Mouse (Mus musculus): ENCODE results near the gene Dnajc22. TPM values are rescaled to one million over a fixed set of nuclear protein-coding genes. Genes with fewer than 3 reads are reported as not detected.

Dnajc22 gene
- polyA plus RNA-seq, 1 experiment from 2014 or later: 18.6 TPM

DNA sequence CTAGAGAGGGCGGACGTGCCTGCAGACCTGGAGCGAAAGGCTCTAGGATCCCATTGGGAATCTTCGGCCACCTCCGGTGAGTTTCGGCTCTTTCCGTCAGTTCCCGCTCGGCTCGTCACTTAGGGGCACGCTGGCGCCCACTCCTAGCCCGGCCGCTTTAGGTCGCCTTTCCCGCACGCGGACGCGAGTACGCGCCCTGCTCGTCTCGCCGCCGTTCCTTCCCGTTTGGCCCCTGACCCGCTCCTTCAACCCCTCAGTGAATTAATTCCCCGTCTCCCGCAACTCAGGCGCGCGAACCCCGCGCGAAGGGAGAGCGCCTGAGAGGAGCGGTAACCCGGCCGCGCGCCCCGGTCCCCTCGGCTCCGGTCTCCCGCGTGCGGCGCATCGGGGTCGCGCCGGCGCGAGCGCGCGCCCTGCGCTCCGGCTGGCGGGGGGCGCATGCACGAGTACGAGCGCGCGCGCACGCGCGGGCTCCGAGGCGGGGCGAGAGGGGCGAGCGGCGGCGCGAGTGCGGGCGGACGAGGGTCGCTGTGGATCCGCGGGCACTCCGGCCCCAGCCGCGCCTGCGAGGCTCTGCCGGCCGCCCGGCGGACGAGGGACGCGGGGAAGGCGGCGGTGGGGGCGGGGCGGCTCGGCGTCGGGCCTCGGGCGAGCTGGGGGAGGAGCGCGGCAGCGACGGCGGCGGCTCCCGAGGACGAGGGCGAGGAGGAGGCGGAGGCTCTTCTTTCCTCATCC lies 33.3 kb downstream of the Dnajc22 start:
- peak; percentile 89 for ATAC-seq (ENCODE audit: insufficient read depth, low FRiP score, low read depth)
- Histone ChIP-seq H3K4me3 (replicated peaks) (peak overlapping the region; percentile 87), H3K9me3 (no peaks in the 10 kb centered on the region), H3K36me3 (no peaks in the 10 kb centered on the region), H3K27ac (peak overlapping the region; percentile 95), H3K9ac (peak overlapping the region; percentile 84), H3K4me1 (peaks cover 20% of the 10 kb centered on the region), H3K27me3 (replicated peaks) (no peaks in the 10 kb centered on the region), H3K4me2 (peak overlapping the region; percentile 64)
- under 1% methylated on average over 103 of the region's 115 CpGs for WGBS

DNA sequence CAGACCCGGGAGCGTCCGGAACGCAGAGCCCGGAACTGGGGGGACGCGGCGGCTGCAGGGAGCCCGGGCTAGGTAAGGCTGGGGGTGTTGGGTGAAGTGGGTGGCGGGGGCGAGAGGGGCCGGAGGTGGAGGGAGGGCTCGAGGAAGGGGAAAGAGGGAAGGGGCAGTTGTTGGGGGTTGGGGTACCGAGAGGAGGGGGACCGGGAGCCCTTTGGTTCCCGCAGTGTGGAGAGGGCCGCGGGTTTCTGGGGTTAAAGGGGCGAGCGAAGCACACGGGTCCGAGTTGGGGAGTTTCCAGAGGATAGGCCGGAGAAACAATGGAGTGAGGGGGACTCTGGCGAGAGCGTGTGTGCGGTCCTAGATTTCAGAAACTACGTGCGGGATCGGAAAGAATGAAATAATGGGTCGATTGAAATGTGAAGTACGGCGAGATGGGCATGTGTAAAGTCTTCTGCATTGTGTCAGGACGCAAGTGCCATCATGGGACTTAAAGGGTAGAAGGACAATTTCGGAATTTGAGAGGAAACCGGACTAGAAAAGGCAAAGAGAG lies 33.9 kb downstream of the Dnajc22 start:
- WGBS: under 1% methylated on average over 26 of the region's 35 CpGs
- Histone ChIP-seq H3K4me1 (peaks cover 20% of the 10 kb centered on the region), H3K4me2 (peak overlapping the region; percentile 64), H3K9ac (peak overlapping the region; percentile 84), H3K27ac (peak overlapping the region; percentile 95), H3K9me3 (no peaks in the 10 kb centered on the region), H3K36me3 (no peaks in the 10 kb centered on the region), H3K27me3 (replicated peaks) (no peaks in the 10 kb centered on the region), H3K4me3 (replicated peaks) (peak overlapping the region; percentile 87)
- ATAC-seq (ENCODE audit: insufficient read depth, low FRiP score, low read depth): peak; percentile 8; the same call in 1 of the 2 replicates

DNA sequence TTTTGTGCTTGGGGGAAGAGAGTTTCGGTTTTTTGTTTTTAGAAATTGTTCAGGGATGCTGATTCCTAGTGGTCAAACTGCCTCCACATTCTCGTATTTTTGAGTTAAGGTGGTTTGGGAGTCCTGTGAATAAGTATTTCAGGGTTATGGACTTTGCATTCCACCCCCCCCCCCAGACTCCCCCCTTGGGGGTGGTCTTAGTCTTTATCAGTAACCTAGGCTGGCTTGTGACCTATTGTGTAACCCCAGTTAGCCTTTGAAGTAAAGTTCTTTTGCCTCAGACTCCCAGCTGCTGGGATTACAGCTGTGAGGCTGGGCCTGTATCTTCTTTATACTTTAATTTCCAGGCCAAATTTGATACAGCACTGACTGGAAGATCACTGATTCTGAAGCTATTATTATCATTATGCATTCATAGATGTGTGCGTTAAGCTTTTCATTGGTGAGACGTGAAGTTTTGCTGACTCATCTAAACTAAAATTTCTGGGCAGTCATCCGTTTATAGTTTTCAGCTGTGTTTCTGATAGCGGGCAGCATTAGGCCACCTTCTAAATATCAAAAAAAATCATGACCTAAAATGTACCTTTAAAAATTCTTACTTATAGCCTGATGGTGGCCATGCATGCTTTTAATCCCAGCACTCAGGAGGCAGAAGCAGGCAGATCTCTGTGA lies 35.0 kb downstream of the Dnajc22 start:
- H3K4me2 ChIP-seq: peak overlapping the region; percentile 64
- no peak overlapping the region for H3K9ac ChIP-seq
- ATAC-seq (ENCODE audit: insufficient read depth, low FRiP score, low read depth): no peak
- H3K27ac ChIP-seq: no peak overlapping the region
- no peaks in the 10 kb centered on the region for H3K36me3 ChIP-seq
- no peaks in the 10 kb centered on the region for H3K27me3 ChIP-seq (replicated peaks)
- H3K9me3 ChIP-seq: no peaks in the 10 kb centered on the region
- WGBS: 58% methylated on average over 6 of the region's 6 CpGs
- H3K4me1 ChIP-seq: peaks cover 20% of the 10 kb centered on the region
- peak overlapping the region; percentile 87; the same call in 1 of the 2 replicates for H3K4me3 ChIP-seq (replicated peaks)

DNA sequence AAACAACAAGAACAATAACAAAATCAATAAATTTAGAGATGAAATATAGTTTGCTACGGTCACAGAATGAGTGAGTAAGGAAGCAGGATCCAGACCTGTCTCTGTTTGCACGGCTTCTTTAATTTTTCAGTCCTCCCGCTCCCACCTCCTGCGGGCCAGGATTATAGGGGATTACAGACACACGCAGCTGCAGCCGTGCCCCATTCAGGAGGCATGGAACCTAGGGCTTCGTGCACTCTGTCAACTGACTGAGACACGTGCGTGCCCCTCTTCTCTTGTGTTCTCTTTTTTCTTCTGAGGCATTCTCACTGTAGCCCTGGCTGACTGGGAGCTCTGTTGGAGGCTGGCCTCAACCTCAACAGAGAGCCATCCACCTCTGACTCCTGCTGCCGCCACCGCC lies 36.5 kb downstream of the Dnajc22 start:
- Histone ChIP-seq H3K9me3 (no peaks in the 10 kb centered on the region), H3K9ac (no peak overlapping the region), H3K4me3 (replicated peaks) (no peak overlapping the region), H3K27ac (no peak overlapping the region), H3K36me3 (no peaks in the 10 kb centered on the region), H3K27me3 (replicated peaks) (no peaks in the 10 kb centered on the region), H3K4me2 (no peak overlapping the region), H3K4me1 (peaks cover 20% of the 10 kb centered on the region)
- no peak for ATAC-seq (ENCODE audit: insufficient read depth, low FRiP score, low read depth)
- WGBS: 61% methylated on average over 11 of the region's 11 CpGs

DNA sequence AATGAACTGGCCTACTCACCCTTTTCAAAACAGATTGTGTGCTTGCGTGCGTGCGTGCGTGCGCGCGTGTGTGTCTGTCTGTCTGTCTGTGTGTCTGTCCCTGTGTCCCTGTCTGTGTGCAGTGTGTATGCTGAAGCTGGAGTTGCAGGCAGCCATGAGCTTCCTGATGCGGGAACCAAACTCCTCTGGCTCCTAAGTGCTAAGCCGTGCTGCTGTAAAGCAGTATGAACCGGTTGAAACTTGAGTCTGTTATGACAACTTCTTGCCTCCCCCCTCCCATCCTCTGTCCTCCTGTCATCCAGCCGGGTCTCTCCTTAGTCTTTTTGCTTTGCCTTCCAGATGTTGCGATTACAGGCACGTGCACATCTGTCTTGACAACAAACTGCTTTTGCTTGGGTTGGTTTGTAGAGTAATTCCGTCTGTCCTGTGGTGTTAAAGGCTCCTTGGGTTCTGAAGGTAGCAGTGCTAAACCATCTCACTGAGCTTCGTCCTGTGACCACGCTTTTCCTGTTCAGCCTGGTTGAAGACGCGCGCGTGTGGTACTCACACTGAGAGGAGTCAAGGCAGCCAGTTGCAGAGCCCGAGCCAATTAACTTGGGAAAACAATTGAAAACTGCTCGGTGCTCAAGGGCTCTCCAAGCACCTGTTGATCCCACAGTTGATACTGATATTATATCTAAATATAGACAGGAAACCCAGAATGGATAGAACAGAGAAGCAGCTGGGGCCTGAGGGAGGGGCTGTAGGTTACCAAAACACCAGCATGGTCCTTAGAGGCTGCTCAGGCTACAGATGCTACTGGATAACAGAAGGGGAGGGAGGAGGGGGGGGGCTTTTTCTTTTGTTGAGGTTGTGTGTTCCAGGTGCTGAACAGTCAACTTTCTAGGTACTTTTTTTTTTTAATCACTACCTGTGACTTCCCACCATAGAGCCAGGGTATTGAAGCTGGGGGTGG lies 37.3 kb downstream of the Dnajc22 start:
- H3K9ac ChIP-seq: no peak overlapping the region

DNA sequence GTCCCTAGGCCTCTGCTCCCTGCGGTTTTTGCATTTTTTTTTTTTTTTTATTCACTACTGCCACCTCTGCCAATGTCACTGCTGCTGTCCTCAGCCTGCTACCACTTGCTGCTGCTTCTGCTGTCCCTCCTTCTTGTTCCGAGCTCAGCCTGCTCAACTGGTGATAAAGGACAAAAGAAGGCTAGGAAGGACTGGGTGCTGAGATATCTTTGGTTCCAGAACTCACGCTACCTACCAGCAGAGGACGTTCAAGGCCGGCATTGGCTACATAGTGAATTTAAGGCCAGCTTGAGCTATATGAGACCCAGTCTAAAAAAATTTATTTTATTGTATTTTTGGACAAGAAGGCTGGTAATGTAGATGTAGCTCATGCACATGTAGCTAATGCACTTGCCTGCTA lies 45.4 kb downstream of the Dnajc22 start:
- no peak for ATAC-seq (ENCODE audit: insufficient read depth, low FRiP score, low read depth)
- no peaks in the 10 kb centered on the region for H3K27me3 ChIP-seq (replicated peaks)
- no peak overlapping the region for H3K4me2 ChIP-seq
- WGBS: 73% methylated on average over 5 of the region's 5 CpGs
- no peaks in the 10 kb centered on the region for H3K4me1 ChIP-seq
- no peak overlapping the region for H3K27ac ChIP-seq
- no peaks in the 10 kb centered on the region for H3K9me3 ChIP-seq
- no peak overlapping the region for H3K4me3 ChIP-seq (replicated peaks)
- no peak overlapping the region for H3K9ac ChIP-seq
- peaks cover 6% of the 10 kb centered on the region; the same call in 1 of the 2 replicates for H3K36me3 ChIP-seq

More for the DNA sequence above, 37.3 kb downstream of the Dnajc22 start:
- no peak overlapping the region for H3K27ac ChIP-seq
- no peak for ATAC-seq (ENCODE audit: insufficient read depth, low FRiP score, low read depth)
- no peaks in the 10 kb centered on the region for H3K36me3 ChIP-seq
- no peaks in the 10 kb centered on the region for H3K27me3 ChIP-seq (replicated peaks)
- peaks cover 20% of the 10 kb centered on the region for H3K4me1 ChIP-seq
- no peak overlapping the region for H3K4me3 ChIP-seq (replicated peaks)
- no peak overlapping the region; the same call in 1 of the 2 replicates for H3K4me2 ChIP-seq
- 58% methylated on average over 22 of the region's 22 CpGs for WGBS
- no peaks in the 10 kb centered on the region for H3K9me3 ChIP-seq

DNA sequence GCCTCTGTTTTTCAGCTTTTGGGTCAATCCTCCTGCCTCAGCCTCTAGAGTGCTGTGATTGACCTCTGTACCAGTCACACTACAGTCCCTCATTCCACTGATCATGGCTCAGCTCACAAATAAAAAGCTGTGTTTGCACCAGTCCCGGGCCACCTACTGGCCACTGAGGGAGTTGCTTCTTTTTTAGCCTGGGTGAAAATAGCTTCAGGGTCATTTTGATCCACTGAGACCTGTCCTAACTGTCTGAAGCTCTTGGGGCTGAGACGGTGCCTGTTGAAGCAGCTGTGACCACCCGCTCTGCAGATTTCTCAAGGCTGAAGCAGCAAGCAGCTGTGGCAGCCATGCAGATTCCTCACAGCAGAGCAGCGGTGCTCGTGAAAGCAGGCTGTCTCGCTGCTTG lies 46.7 kb downstream of the Dnajc22 start:
- Histone ChIP-seq H3K4me3 (replicated peaks) (no peak overlapping the region), H3K27me3 (replicated peaks) (no peaks in the 10 kb centered on the region), H3K9ac (no peak overlapping the region), H3K9me3 (no peaks in the 10 kb centered on the region), H3K27ac (0 out of 2 replicates have a peak overlapping the region, but pooled peaks have one; percentile 8), H3K4me2 (no peak overlapping the region), H3K36me3 (peaks cover 6% of the 10 kb centered on the region; the same call in 1 of the 2 replicates), H3K4me1 (no peaks in the 10 kb centered on the region)
- ATAC-seq (ENCODE audit: insufficient read depth, low FRiP score, low read depth): peak; percentile 18; the same call in 1 of the 2 replicates
- WGBS: 55% methylated on average over 6 of the region's 6 CpGs

DNA sequence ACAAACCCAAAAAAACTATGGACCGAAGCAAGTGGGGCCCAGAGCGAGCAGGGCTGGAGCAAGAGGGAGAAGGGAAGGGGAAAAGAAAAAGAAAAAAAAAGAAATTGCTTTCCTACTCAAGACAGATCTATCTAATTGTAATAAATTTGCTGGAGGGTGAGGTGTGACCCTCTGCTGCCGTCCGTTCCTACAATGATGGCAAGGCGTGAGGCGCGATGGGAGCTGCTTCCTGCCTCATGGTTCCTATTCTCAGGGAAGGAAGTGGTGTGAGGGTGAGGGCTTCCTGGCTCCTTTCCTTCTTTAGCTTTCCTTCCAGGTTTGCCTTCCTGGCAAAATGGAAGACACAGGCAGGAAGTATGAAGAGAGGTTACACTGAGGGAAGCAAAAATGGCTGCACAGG lies 57.5 kb downstream of the Dnajc22 start:
- Histone ChIP-seq H3K4me1 (no peaks in the 10 kb centered on the region), H3K27me3 (replicated peaks) (no peaks in the 10 kb centered on the region), H3K9me3 (no peaks in the 10 kb centered on the region), H3K27ac (no peak overlapping the region), H3K36me3 (peaks cover 17% of the 10 kb centered on the region; the same call in 1 of the 2 replicates), H3K9ac (no peak overlapping the region), H3K4me2 (no peak overlapping the region), H3K4me3 (replicated peaks) (no peak overlapping the region)
- WGBS: 86% methylated on average over 7 of the region's 7 CpGs
- ATAC-seq (ENCODE audit: insufficient read depth, low FRiP score, low read depth): no peak

DNA sequence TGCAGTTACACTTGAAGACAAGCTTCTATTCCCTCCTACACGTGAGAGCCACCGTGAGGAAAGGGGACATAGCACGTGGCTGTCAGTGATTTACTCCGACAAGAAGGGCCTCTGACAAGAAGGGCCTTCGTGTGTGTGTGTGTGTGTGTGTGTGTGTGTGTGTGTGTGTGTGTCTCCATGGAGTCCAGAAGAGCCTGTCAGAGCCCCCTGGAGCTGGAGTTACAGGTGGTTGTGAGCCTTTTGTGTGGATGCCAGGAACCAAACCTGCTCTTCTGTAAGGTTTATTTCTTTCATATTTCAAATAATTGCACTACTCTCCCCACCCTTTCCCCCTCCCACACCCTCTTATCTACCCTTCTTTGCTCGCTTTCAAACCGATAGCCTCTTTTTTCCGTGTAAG lies 58.4 kb downstream of the Dnajc22 start:
- H3K4me2 ChIP-seq: no peak overlapping the region
- 64% methylated on average over 8 of the region's 8 CpGs for WGBS
- H3K9ac ChIP-seq: no peak overlapping the region
- no peaks in the 10 kb centered on the region for H3K9me3 ChIP-seq
- 0 out of 2 replicates have a peak, but pooled peaks cover 10% of the 10 kb centered on the region for H3K36me3 ChIP-seq
- no peaks in the 10 kb centered on the region for H3K27me3 ChIP-seq (replicated peaks)
- no peak for ATAC-seq (ENCODE audit: insufficient read depth, low FRiP score, low read depth)
- H3K27ac ChIP-seq: no peak overlapping the region
- H3K4me3 ChIP-seq (replicated peaks): no peak overlapping the region
- H3K4me1 ChIP-seq: no peaks in the 10 kb centered on the region

DNA sequence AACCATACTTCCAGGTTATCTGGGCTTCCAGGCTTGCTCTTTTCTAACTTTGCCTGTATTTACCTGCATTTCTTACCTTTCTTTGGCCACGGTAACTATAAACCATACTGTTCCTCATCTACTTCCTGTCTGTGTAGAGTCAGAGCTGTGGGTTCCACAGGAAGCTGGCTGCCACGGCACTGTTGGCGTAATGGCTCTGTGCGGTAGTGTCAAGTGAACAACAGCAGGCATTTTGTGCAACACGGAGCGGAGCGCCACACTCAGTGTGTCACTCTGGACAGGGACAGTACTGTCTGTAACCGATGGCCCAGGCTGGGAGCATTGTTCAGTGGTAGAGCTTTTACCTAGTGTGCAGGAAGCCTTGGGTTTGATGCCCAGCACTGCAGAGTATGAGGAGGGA lies 60.5 kb downstream of the Dnajc22 start:
- H3K9me3 ChIP-seq: no peaks in the 10 kb centered on the region
- H3K27ac ChIP-seq: no peak overlapping the region
- H3K9ac ChIP-seq: no peak overlapping the region
- ATAC-seq (ENCODE audit: insufficient read depth, low FRiP score, low read depth): no peak; the same call in 1 of the 2 replicates
- no peaks in the 10 kb centered on the region for H3K27me3 ChIP-seq (replicated peaks)
- 93% methylated on average over 8 of the region's 8 CpGs for WGBS
- no peak overlapping the region for H3K4me3 ChIP-seq (replicated peaks)
- H3K36me3 ChIP-seq: 0 out of 2 replicates have a peak, but pooled peaks cover 10% of the 10 kb centered on the region
- no peaks in the 10 kb centered on the region for H3K4me1 ChIP-seq
- H3K4me2 ChIP-seq: no peak overlapping the region

Data from stomach, embryonic 15.5 days (tissue).